Mouse (Mus musculus): Measurements from ENCODE around the gene Coq10a.

GRCm38 (mm10) chr10:128391850-128392249 lies 23.1 kb upstream of the Coq10a start:
- TF ChIP-seq CTCF (IDR thresholded peaks at IDR 0.05; ENCODE audit: control insufficient read depth, insufficient read depth, low read length) = no peak
- no peak for TF ChIP-seq POLR2A (IDR thresholded peaks at IDR 0.05; ENCODE audit: borderline replicate concordance, control insufficient read depth, low read depth, low read length)
